Mouse (Mus musculus) adrenal gland, adult (tissue): ENCODE measurements around the gene Ackr3.

Experiments
- DNase-seq, 2 experiments: peaks; one replicate each; pipeline ENCODE4 v3.0.0; 2022 to 2023; ENCODE audit warnings: low spot score in 1 of 2; ENCODE audit not compliant: inconsistent age in 2 of 2

Gene Ackr3

GRCm38 (mm10) chr1:90203783-90204690, at the start of gene Ackr3:
Gene Ackr3, plus strand, starts transcription at chr1:90203980.
- peak; percentile 77 to 95 for DNase-seq

- DNase-seq = no peak
These were observed 47.2 kb upstream of the Ackr3 start for GRCm38 (mm10) chr1:90156589-90156988.

GRCm38 (mm10) chr1:90159927-90160326, 43.9 kb upstream of the Ackr3 start:
- DNase-seq = peak in 1 of 2 experiments; percentile 33

- DNase-seq = peak in 1 of 2 experiments; percentile 21
These were observed 42.2 kb upstream of the Ackr3 start for GRCm38 (mm10) chr1:90161623-90162022.

- no peak for DNase-seq
These were observed 41.4 kb upstream of the Ackr3 start for GRCm38 (mm10) chr1:90162379-90162857.

GRCm38 (mm10) chr1:90163161-90163560, 40.6 kb upstream of the Ackr3 start:
- DNase-seq = no peak

- DNase-seq = no peak
These were observed 39.5 kb upstream of the Ackr3 start for GRCm38 (mm10) chr1:90164319-90164718.

- no peak for DNase-seq
These were observed 29.4 kb upstream of the Ackr3 start for GRCm38 (mm10) chr1:90174338-90174737.

- no peak for DNase-seq
These were observed 27.6 kb upstream of the Ackr3 start for GRCm38 (mm10) chr1:90176223-90176622.

- no peak for DNase-seq
These were observed 26.2 kb upstream of the Ackr3 start for GRCm38 (mm10) chr1:90177565-90177964.

GRCm38 (mm10) chr1:90177978-90178377, 25.8 kb upstream of the Ackr3 start:
- DNase-seq = no peak

- DNase-seq = no peak
These were observed 23.3 kb upstream of the Ackr3 start for GRCm38 (mm10) chr1:90180479-90180878.

GRCm38 (mm10) chr1:90180966-90181699, 22.6 kb upstream of the Ackr3 start:
- no peak for DNase-seq

GRCm38 (mm10) chr1:90182521-90182920, 21.3 kb upstream of the Ackr3 start:
- DNase-seq = no peak

- DNase-seq = no peak
These were observed 20.2 kb upstream of the Ackr3 start for GRCm38 (mm10) chr1:90183602-90184001.

- no peak for DNase-seq
These were observed 17.6 kb upstream of the Ackr3 start for GRCm38 (mm10) chr1:90186173-90186572.

- no peak for DNase-seq
These were observed 16.9 kb upstream of the Ackr3 start for GRCm38 (mm10) chr1:90186874-90187273.

- DNase-seq = no peak
These were observed 14.7 kb upstream of the Ackr3 start for GRCm38 (mm10) chr1:90189046-90189445.

- no peak for DNase-seq
These were observed 2.5 kb upstream of the Ackr3 start for GRCm38 (mm10) chr1:90201246-90201645.

GRCm38 (mm10) chr1:90201655-90202054, 2.1 kb upstream of the Ackr3 start:
- DNase-seq = no peak

- DNase-seq = peak; percentile 76 to 91
These were observed 1.4 kb upstream of the Ackr3 start for GRCm38 (mm10) chr1:90202207-90202978.
